Mouse (Mus musculus) neural tube, embryonic 14.5 days (tissue): Measurements from ENCODE around the gene BC030867. TPM values are rescaled to one million over a fixed set of nuclear protein-coding genes. Genes with fewer than 3 reads are reported as not detected.

Experiments
- ATAC-seq: fragments of 200-750 bp; cut with Nextera tagmentation; 2 replicates; pipeline ENCODE4 v1.8.0; 2017; ENCODE audit warnings: low read depth, mild to moderate bottlenecking, moderate TSS enrichment, moderate library complexity
- H3K27ac ChIP-seq: fragments of 300-500 bp; sonication (generic); 2 replicates; pipeline ENCODE4 v1.5.1; 2014; ENCODE audit warnings: low read depth, mild to moderate bottlenecking, control low read depth, low read length, moderate library complexity, mixed read lengths
- H3K27me3 ChIP-seq: fragments of 300-500 bp; sonication (generic); 2 replicates; pipeline ENCODE4 v1.6.1; 2014; ENCODE audit warnings: low read length; ENCODE audit not compliant: control insufficient read depth, insufficient read depth
- H3K36me3 ChIP-seq: fragments of 300-500 bp; sonication (generic); 2 replicates; pipeline ENCODE4 v1.6.1; 2014; ENCODE audit warnings: low read length, mixed read lengths; ENCODE audit not compliant: control insufficient read depth, insufficient read depth
- H3K4me1 ChIP-seq: fragments of 300-500 bp; sonication (generic); 2 replicates; pipeline ENCODE4 v1.6.1; 2014; ENCODE audit warnings: low read length; ENCODE audit not compliant: control insufficient read depth, insufficient read depth
- H3K4me2 ChIP-seq: fragments of 300-500 bp; sonication (generic); 2 replicates; pipeline ENCODE4 v1.6.1; 2014; ENCODE audit warnings: mild to moderate bottlenecking, low read depth, low read length, control low read depth
- H3K4me3 ChIP-seq: fragments of 300-500 bp; sonication (generic); 2 replicates; pipeline ENCODE4 v1.5.1; 2014; ENCODE audit warnings: low read depth, low read length, control low read depth, mixed read lengths
- H3K9ac ChIP-seq: fragments of 300-500 bp; sonication (generic); replicated peaks from 2 replicates; pipeline ENCODE4 v1.6.1; 2014; ENCODE audit warnings: low read depth, mild to moderate bottlenecking, control low read depth, low read length, mixed read lengths
- H3K9me3 ChIP-seq: fragments of 300-500 bp; sonication (generic); 2 replicates; pipeline ENCODE4 v1.6.1; 2016; ENCODE audit warnings: low read length; ENCODE audit not compliant: control insufficient read depth
- WGBS: fragments of 180-500 bp; shearing (Covaris S2); extraction: QIAGEN DNeasy Blood & Tissue Kit; methylation state at CpG from one replicate; pipeline ENCODE4 v1.1.7; 2014; 5-methylcytosine and 5-hydroxymethylcytosine counted together
- polyA plus RNA-seq: library from polyadenylated mRNA; unstranded; fragments of >200 nt; fragmentation: Nextera tagmentation; extraction: Ambion mirVana; gene quantifications from 2 replicates; pipeline ENCODE4 v1.2.1, GENCODE M21; 2014

BC030867 gene
- 1.4 and 1.5 TPM in 2 replicates for polyA plus RNA-seq

- Histone ChIP-seq H3K4me2 (peak within 1 kb of the TSS; percentile 73), H3K4me3 (peak within 1 kb of the TSS; percentile 37), H3K36me3 (no peaks in the 10 kb centered on the region), H3K9ac (no peak within 1 kb of the TSS), H3K27me3 (no peaks in the 10 kb centered on the region), H3K9me3 (no peaks in the 10 kb centered on the region), H3K27ac (no peak within 1 kb of the TSS), H3K4me1 (peaks cover 23% of the 10 kb centered on the region)
- ATAC-seq, result no peak
- WGBS, result under 1% methylated on average over 41 of the region's 41 CpGs
Observed at GRCm38 (mm10) chr11:102248630-102249230, at the start of gene BC030867. Gene BC030867, plus strand, starts transcription at chr11:102248882.

GRCm38 (mm10) chr11:102199856-102200255 lies 48.8 kb upstream of the BC030867 start:
- no peak overlapping the region for H3K4me3 ChIP-seq
- H3K4me2 ChIP-seq, result no peak overlapping the region
- no peak overlapping the region for H3K9ac ChIP-seq
- H3K27me3 ChIP-seq, result no peaks in the 10 kb centered on the region
- WGBS, result 72% methylated on average over 9 of the region's 9 CpGs
- H3K9me3 ChIP-seq, result no peaks in the 10 kb centered on the region
- peaks cover 75% of the 10 kb centered on the region for H3K36me3 ChIP-seq
- H3K27ac ChIP-seq, result no peak overlapping the region
- H3K4me1 ChIP-seq, result no peaks in the 10 kb centered on the region
- ATAC-seq, result no peak

GRCm38 (mm10) chr11:102201408-102201821 lies 47.3 kb upstream of the BC030867 start:
- H3K9ac ChIP-seq, result no peak overlapping the region
- no peaks in the 10 kb centered on the region for H3K4me1 ChIP-seq
- H3K4me2 ChIP-seq, result no peak overlapping the region
- 81% methylated on average over 12 of the region's 12 CpGs for WGBS
- no peak for ATAC-seq
- no peak overlapping the region for H3K4me3 ChIP-seq
- H3K27ac ChIP-seq, result no peak overlapping the region
- no peaks in the 10 kb centered on the region for H3K27me3 ChIP-seq
- peaks cover 69% of the 10 kb centered on the region for H3K36me3 ChIP-seq
- no peaks in the 10 kb centered on the region for H3K9me3 ChIP-seq

GRCm38 (mm10) chr11:102206481-102206880 lies 42.2 kb upstream of the BC030867 start:
- Histone ChIP-seq H3K4me3 (no peak overlapping the region), H3K9me3 (no peaks in the 10 kb centered on the region), H3K36me3 (peaks cover 37% of the 10 kb centered on the region), H3K4me1 (peaks cover 13% of the 10 kb centered on the region), H3K27me3 (no peaks in the 10 kb centered on the region), H3K9ac (no peak overlapping the region), H3K4me2 (no peak overlapping the region), H3K27ac (no peak overlapping the region)
- ATAC-seq, result no peak
- WGBS, result 53% methylated on average over 23 of the region's 30 CpGs

- Histone ChIP-seq H3K36me3 (peaks cover 23% of the 10 kb centered on the region), H3K9me3 (no peaks in the 10 kb centered on the region), H3K27ac (no peak overlapping the region), H3K9ac (no peak overlapping the region), H3K4me2 (no peak overlapping the region), H3K4me3 (no peak overlapping the region), H3K27me3 (no peaks in the 10 kb centered on the region), H3K4me1 (peaks cover 15% of the 10 kb centered on the region)
- WGBS, result 22% methylated on average over 11 of the region's 11 CpGs
- peak; percentile 26; the same call in 1 of the 2 replicates for ATAC-seq
Observed at GRCm38 (mm10) chr11:102207825-102208777, 40.6 kb upstream of the BC030867 start.

GRCm38 (mm10) chr11:102208846-102209245 lies 39.8 kb upstream of the BC030867 start:
- Histone ChIP-seq H3K4me2 (no peak overlapping the region), H3K4me3 (no peak overlapping the region), H3K27me3 (no peaks in the 10 kb centered on the region), H3K4me1 (peaks cover 15% of the 10 kb centered on the region), H3K9me3 (no peaks in the 10 kb centered on the region), H3K36me3 (peaks cover 18% of the 10 kb centered on the region), H3K27ac (no peak overlapping the region), H3K9ac (no peak overlapping the region)
- WGBS, result 30% methylated on average over 3 of the region's 4 CpGs
- ATAC-seq, result no peak

GRCm38 (mm10) chr11:102209742-102210141 lies 38.9 kb upstream of the BC030867 start:
- H3K4me3 ChIP-seq, result no peak overlapping the region
- H3K27me3 ChIP-seq, result no peaks in the 10 kb centered on the region
- H3K27ac ChIP-seq, result no peak overlapping the region
- peaks cover 11% of the 10 kb centered on the region for H3K36me3 ChIP-seq
- WGBS, result 6% methylated on average over 2 of the region's 2 CpGs
- H3K9me3 ChIP-seq, result no peaks in the 10 kb centered on the region
- no peak overlapping the region for H3K9ac ChIP-seq
- ATAC-seq, result no peak
- H3K4me2 ChIP-seq, result no peak overlapping the region
- H3K4me1 ChIP-seq, result peaks cover 21% of the 10 kb centered on the region

GRCm38 (mm10) chr11:102210185-102210584 lies 38.5 kb upstream of the BC030867 start:
- no peak overlapping the region for H3K27ac ChIP-seq
- no peaks in the 10 kb centered on the region for H3K27me3 ChIP-seq
- H3K9ac ChIP-seq, result no peak overlapping the region
- H3K4me3 ChIP-seq, result no peak overlapping the region
- WGBS, result 73% methylated on average over 3 of the region's 3 CpGs
- H3K4me1 ChIP-seq, result peaks cover 25% of the 10 kb centered on the region
- no peak for ATAC-seq
- no peak overlapping the region for H3K4me2 ChIP-seq
- H3K9me3 ChIP-seq, result no peaks in the 10 kb centered on the region
- peaks cover 11% of the 10 kb centered on the region for H3K36me3 ChIP-seq

GRCm38 (mm10) chr11:102211011-102211410 lies 37.7 kb upstream of the BC030867 start:
- Histone ChIP-seq H3K27me3 (no peaks in the 10 kb centered on the region), H3K4me1 (peaks cover 28% of the 10 kb centered on the region), H3K36me3 (peaks cover 7% of the 10 kb centered on the region), H3K4me3 (no peak overlapping the region), H3K9ac (peak overlapping the region; percentile 16; the same call in 1 of the 2 replicates), H3K27ac (no peak overlapping the region), H3K4me2 (no peak overlapping the region), H3K9me3 (no peaks in the 10 kb centered on the region)
- no peak for ATAC-seq
- 71% methylated on average over 5 of the region's 5 CpGs for WGBS
